Mouse (Mus musculus): ENCODE results near the gene Cd46. TPM values are rescaled to one million over a fixed set of nuclear protein-coding genes. Genes with fewer than 3 reads are reported as not detected.

The Cd46 gene
- polyA plus RNA-seq (2015; fragmentation: Nextera tagmentation; extraction: Ambion mirVana) = 0.82 and 0.98 TPM in 2 replicates

GRCm38 (mm10) chr1:195092220-195092720 lies at the start of gene Cd46:
Gene Cd46 (minus strand): TSS chr1:195092249.
- Histone ChIP-seq H3K4me1 (replicated peaks) (peaks cover 12% of the 10 kb centered on the region), H3K9ac (0 out of 2 replicates have a peak within 1 kb of the TSS, but pooled peaks have one; percentile 31), H3K36me3 (peaks cover 4% of the 10 kb centered on the region; the same call in 1 of the 2 replicates), H3K4me2 (peak within 1 kb of the TSS; percentile 55), H3K27ac (no peak within 1 kb of the TSS), H3K4me3 (peak within 1 kb of the TSS; percentile 30), H3K9me3 (no peaks in the 10 kb centered on the region), H3K27me3 (no peaks in the 10 kb centered on the region)
- peak; percentile 93 for ATAC-seq (ENCODE audit: low FRiP score)
- 3% methylated on average over 14 of the region's 14 CpGs for WGBS

GRCm38 (mm10) chr1:195132070-195132469 lies 40.0 kb upstream of the Cd46 start:
- peak overlapping the region; percentile 57 for H3K4me2 ChIP-seq
- no peaks in the 10 kb centered on the region for H3K9me3 ChIP-seq
- no peak overlapping the region; the same call in 1 of the 2 replicates for H3K27ac ChIP-seq
- H3K36me3 ChIP-seq = peaks cover 6% of the 10 kb centered on the region; the same call in 1 of the 2 replicates
- ATAC-seq (ENCODE audit: low FRiP score) = no peak
- H3K9ac ChIP-seq = no peak overlapping the region
- peak overlapping the region; percentile 60 for H3K4me3 ChIP-seq
- H3K4me1 ChIP-seq (replicated peaks) = peaks cover 15% of the 10 kb centered on the region
- WGBS = 65% methylated on average over 3 of the region's 3 CpGs
- H3K27me3 ChIP-seq = no peaks in the 10 kb centered on the region

DNA sequence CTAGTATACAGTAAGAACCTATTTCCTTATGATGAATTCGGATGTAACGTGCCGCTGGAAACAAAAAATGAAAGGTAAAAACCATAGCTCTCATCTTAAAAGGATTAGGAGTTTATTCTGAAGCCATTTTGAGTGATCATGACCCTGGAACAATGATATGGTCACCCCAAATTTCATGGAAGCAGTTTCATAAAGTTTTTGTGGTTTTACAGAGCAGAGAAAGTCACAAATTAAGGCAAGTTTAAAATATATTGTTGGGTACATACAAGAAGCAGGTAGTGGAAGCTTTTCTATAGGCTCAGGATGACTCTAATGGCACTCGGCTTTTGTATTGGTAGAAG lies 39.6 kb upstream of the Cd46 start:
- 28% methylated on average over 4 of the region's 4 CpGs for WGBS
- H3K4me3 ChIP-seq = peak overlapping the region; percentile 60
- H3K27ac ChIP-seq = peak overlapping the region; percentile 93
- no peaks in the 10 kb centered on the region for H3K27me3 ChIP-seq
- H3K4me2 ChIP-seq = peak overlapping the region; percentile 57
- peaks cover 15% of the 10 kb centered on the region for H3K4me1 ChIP-seq (replicated peaks)
- peak overlapping the region; percentile 79 for H3K9ac ChIP-seq
- ATAC-seq (ENCODE audit: low FRiP score) = no peak
- peaks cover 6% of the 10 kb centered on the region; the same call in 1 of the 2 replicates for H3K36me3 ChIP-seq
- no peaks in the 10 kb centered on the region for H3K9me3 ChIP-seq

DNA sequence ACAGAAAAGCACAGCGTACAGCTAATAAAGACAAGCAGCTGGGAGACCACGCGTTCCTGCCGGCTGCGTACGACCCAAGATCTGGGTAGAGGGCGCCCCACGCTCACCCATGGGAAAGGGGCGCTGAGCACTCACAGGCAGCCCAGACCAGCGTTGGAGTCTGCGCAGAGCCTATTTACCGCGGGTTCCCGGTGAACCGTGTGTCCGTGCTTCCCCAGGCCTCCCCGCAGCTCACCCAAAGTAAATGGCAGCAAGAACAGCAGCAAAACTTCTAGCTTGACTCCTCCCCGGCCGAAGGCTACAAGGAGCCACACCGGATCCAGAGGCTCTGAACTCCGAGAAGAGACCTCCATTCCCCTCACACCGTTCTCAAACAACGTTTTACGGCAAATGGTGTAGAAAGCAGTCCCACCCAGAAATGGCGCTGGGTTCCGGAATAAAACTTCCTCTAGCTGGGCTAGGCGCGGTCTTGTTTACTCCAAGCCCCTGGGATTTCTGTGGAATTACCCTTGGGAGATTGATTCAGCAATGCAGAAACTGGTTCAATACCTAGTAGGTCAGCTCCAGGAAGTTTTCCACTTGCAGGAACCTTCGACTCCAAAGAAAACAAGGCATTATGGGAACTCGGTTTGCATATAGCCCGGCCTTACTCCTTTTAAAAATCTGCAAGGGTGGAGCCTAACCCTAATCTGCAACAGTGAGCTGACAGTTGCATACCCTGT lies 39.1 kb upstream of the Cd46 start, which contains the start of gene Cr1l:
Gene Cr1l (minus strand): TSS at position 634 of the 722 bp plus-strand sequence.
- H3K27me3 ChIP-seq = no peaks in the 10 kb centered on the region
- H3K4me2 ChIP-seq = peak within 1 kb of the TSS; percentile 57
- peak within 1 kb of the TSS; percentile 60 for H3K4me3 ChIP-seq
- under 1% methylated on average over 31 of the region's 31 CpGs for WGBS
- peak within 1 kb of the TSS; percentile 79 for H3K9ac ChIP-seq
- H3K36me3 ChIP-seq = peaks cover 6% of the 10 kb centered on the region; the same call in 1 of the 2 replicates
- peak within 1 kb of the TSS; percentile 93 for H3K27ac ChIP-seq
- ATAC-seq (ENCODE audit: low FRiP score) = peak; percentile 100
- H3K4me1 ChIP-seq (replicated peaks) = peaks cover 15% of the 10 kb centered on the region
- H3K9me3 ChIP-seq = no peaks in the 10 kb centered on the region

DNA sequence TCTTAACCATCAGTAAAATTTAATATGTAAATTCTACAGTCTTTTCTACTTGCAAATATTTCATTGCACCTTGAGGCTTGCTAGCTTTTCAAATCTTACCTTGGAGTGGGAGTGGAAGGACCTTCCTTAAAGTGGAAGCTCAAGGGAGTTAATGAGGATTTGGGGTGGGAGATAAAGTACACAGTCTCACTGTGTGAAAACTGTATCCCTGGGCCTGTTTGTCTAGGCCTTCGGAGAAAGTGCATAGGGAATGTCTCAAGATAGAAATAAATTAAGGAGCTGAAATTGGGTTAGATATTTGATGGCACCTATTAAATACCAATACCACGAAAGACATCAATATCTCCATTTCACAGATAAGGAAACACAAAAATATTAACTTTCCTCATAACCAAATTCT lies 38.4 kb upstream of the Cd46 start:
- peaks cover 6% of the 10 kb centered on the region; the same call in 1 of the 2 replicates for H3K36me3 ChIP-seq
- H3K9me3 ChIP-seq = no peaks in the 10 kb centered on the region
- H3K27me3 ChIP-seq = no peaks in the 10 kb centered on the region
- H3K9ac ChIP-seq = peak overlapping the region; percentile 79
- peak overlapping the region; percentile 93 for H3K27ac ChIP-seq
- peak overlapping the region; percentile 60 for H3K4me3 ChIP-seq
- peaks cover 15% of the 10 kb centered on the region for H3K4me1 ChIP-seq (replicated peaks)
- WGBS = 14% methylated on average over 2 of the region's 2 CpGs
- H3K4me2 ChIP-seq = peak overlapping the region; percentile 57
- peak; percentile 37; the same call in 1 of the 2 replicates for ATAC-seq (ENCODE audit: low FRiP score)

- Histone ChIP-seq H3K27me3 (no peaks in the 10 kb centered on the region), H3K9me3 (no peaks in the 10 kb centered on the region), H3K4me3 (no peak overlapping the region), H3K9ac (no peak overlapping the region), H3K4me2 (peak overlapping the region; percentile 39), H3K36me3 (peaks cover 6% of the 10 kb centered on the region; the same call in 1 of the 2 replicates), H3K27ac (no peak overlapping the region), H3K4me1 (replicated peaks) (peaks cover 15% of the 10 kb centered on the region)
- ATAC-seq (ENCODE audit: low FRiP score) = no peak
- 88% methylated on average over 1 of the region's 1 CpGs for WGBS
Measured at GRCm38 (mm10) chr1:195129867-195130266, 37.8 kb upstream of the Cd46 start.

DNA sequence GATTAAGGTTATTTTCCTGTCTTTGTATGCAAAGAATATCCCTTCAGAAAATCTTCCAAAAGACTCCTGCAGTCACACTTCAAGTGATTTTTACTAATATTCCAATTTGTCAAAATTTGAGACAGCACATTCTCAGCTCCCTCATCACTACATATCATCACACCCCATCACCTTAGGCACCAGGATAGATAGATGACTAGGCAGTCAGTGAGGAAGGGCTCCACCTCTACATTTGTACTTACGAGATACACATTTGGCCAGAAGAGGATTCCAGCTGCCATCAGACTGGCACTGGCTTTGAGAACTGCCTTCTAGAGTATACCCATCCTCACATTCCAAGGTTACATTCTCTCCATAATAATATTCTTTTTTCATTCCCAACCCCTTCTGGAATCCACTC lies 22.4 kb upstream of the Cd46 start:
- H3K4me2 ChIP-seq = no peak overlapping the region
- peaks cover 24% of the 10 kb centered on the region for H3K36me3 ChIP-seq
- H3K9ac ChIP-seq = no peak overlapping the region
- H3K9me3 ChIP-seq = no peaks in the 10 kb centered on the region
- no peak overlapping the region for H3K27ac ChIP-seq
- 96% methylated on average over 1 of the region's 1 CpGs for WGBS
- ATAC-seq (ENCODE audit: low FRiP score) = no peak
- no peak overlapping the region for H3K4me3 ChIP-seq
- H3K4me1 ChIP-seq (replicated peaks) = no peaks in the 10 kb centered on the region
- H3K27me3 ChIP-seq = no peaks in the 10 kb centered on the region

DNA sequence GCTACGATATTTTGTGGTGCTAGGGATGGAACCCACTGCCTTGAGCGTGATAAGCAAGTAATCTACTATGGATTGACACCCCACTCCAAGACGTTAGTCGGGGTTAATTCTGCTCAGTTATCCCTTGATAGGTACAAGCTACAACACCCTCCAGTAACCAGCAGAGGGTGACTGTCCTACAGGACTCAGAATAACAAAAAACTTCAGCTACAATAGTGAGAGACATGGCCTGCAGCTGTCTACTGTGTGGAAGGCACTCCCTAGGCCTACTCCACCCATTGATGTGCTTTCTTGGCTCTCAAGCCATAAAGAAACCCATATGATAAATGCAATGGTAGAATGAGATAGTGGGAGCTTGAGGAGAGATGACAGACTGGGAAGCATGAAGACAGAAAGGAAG lies 21.6 kb upstream of the Cd46 start:
- Histone ChIP-seq H3K9ac (no peak overlapping the region), H3K9me3 (no peaks in the 10 kb centered on the region), H3K36me3 (peaks cover 24% of the 10 kb centered on the region), H3K27me3 (no peaks in the 10 kb centered on the region), H3K4me1 (replicated peaks) (no peaks in the 10 kb centered on the region), H3K4me2 (no peak overlapping the region), H3K27ac (no peak overlapping the region), H3K4me3 (no peak overlapping the region)
- no peak for ATAC-seq (ENCODE audit: low FRiP score)
- WGBS = 92% methylated on average over 4 of the region's 4 CpGs

GRCm38 (mm10) chr1:195100693-195101092 lies 8.6 kb upstream of the Cd46 start:
- Histone ChIP-seq H3K9ac (no peak overlapping the region), H3K9me3 (no peaks in the 10 kb centered on the region), H3K4me3 (no peak overlapping the region), H3K36me3 (peaks cover 33% of the 10 kb centered on the region), H3K4me1 (replicated peaks) (no peaks in the 10 kb centered on the region), H3K27ac (no peak overlapping the region), H3K27me3 (no peaks in the 10 kb centered on the region), H3K4me2 (no peak overlapping the region)
- ATAC-seq (ENCODE audit: low FRiP score) = no peak
- 84% methylated on average over 4 of the region's 4 CpGs for WGBS

DNA sequence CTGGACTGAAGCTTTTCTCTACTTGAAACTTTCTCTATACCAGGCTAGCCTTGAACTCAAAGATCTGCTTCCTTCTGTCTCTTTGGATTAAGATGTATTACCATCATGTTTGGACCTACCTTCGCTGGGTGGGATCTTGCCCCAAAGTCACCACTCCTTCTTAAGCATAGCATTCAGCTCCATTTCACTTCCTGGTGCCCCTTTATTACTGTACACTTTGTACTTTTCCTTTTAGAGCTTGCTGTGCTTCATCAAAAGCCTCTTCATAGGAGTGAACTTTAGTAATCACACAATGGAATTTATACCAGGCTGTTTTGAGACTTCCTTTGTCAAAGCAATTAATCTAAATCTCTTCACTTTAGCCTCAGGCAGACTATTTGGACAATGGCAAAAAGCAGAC lies 6.0 kb upstream of the Cd46 start:
- Histone ChIP-seq H3K4me1 (replicated peaks) (no peaks in the 10 kb centered on the region), H3K9ac (no peak overlapping the region), H3K27ac (no peak overlapping the region), H3K9me3 (no peaks in the 10 kb centered on the region), H3K27me3 (no peaks in the 10 kb centered on the region), H3K4me3 (no peak overlapping the region), H3K36me3 (peaks cover 28% of the 10 kb centered on the region), H3K4me2 (no peak overlapping the region)
- no peak for ATAC-seq (ENCODE audit: low FRiP score)
- 94% methylated on average over 1 of the region's 1 CpGs for WGBS

GRCm38 (mm10) chr1:195091699-195092219 lies 290 bp downstream of the Cd46 start:
- peak; percentile 46; the same call in 1 of the 2 replicates for ATAC-seq (ENCODE audit: low FRiP score)
- H3K4me2 ChIP-seq = peak overlapping the region; percentile 55
- H3K27me3 ChIP-seq = no peaks in the 10 kb centered on the region
- peak overlapping the region; percentile 30 for H3K4me3 ChIP-seq
- H3K9me3 ChIP-seq = no peaks in the 10 kb centered on the region
- peaks cover 12% of the 10 kb centered on the region for H3K4me1 ChIP-seq (replicated peaks)
- H3K27ac ChIP-seq = no peak overlapping the region
- no peaks in the 10 kb centered on the region; the same call in 1 of the 2 replicates for H3K36me3 ChIP-seq
- WGBS = 19% methylated on average over 11 of the region's 11 CpGs
- H3K9ac ChIP-seq = 0 out of 2 replicates have a peak overlapping the region, but pooled peaks have one; percentile 31

GRCm38 (mm10) chr1:195082142-195082541 lies 9.9 kb downstream of the Cd46 start:
- no peaks in the 10 kb centered on the region for H3K4me1 ChIP-seq (replicated peaks)
- no peak overlapping the region for H3K4me2 ChIP-seq
- H3K27me3 ChIP-seq = no peaks in the 10 kb centered on the region
- H3K9ac ChIP-seq = no peak overlapping the region
- no peaks in the 10 kb centered on the region for H3K9me3 ChIP-seq
- no peak overlapping the region for H3K27ac ChIP-seq
- H3K4me3 ChIP-seq = no peak overlapping the region
- no peak for ATAC-seq (ENCODE audit: low FRiP score)
- H3K36me3 ChIP-seq = no peaks in the 10 kb centered on the region

Data from hindbrain, embryonic 13.5 days (tissue).